Mouse (Mus musculus) C2C12 (cell line): ENCODE results near the gene Pbld1. TPM values are rescaled to one million over a fixed set of nuclear protein-coding genes. Genes with fewer than 3 reads are reported as not detected.

Experiments used
- H3K27me3 ChIP-seq: one replicate; pipeline ENCODE4 v1.6.1; 2011; ENCODE audit not compliant: control insufficient read depth, insufficient read depth, insufficient read length
- H3K36me3 ChIP-seq: one replicate; pipeline ENCODE4 v1.6.1; 2011; ENCODE audit not compliant: control insufficient read depth, insufficient read depth
- H3K4me3 ChIP-seq: one replicate; pipeline ENCODE4 v1.5.1; 2011; ENCODE audit warnings: mild to moderate bottlenecking, control low read depth; ENCODE audit not compliant: poor library complexity, insufficient read depth, severe bottlenecking
- H3K79me2 ChIP-seq: one replicate; pipeline ENCODE4 v1.6.1; 2011; ENCODE audit not compliant: control insufficient read depth, insufficient read depth
- H3K79me3 ChIP-seq: one replicate; pipeline ENCODE4 v1.6.1; 2011; ENCODE audit warnings: low read depth, control low read depth
- H3ac ChIP-seq: one replicate; pipeline ENCODE3; 2011; ENCODE audit warnings: low read depth; ENCODE audit not compliant: control insufficient read depth, insufficient read length
- CEBPB ChIP-seq: IDR thresholded peaks from one replicate; pipeline ENCODE4 v1.6.1; 2011; ENCODE audit warnings: low read depth, mild to moderate bottlenecking, control low read depth, moderate library complexity
- CTCF ChIP-seq: IDR thresholded peaks from one replicate; pipeline ENCODE4 v1.5.1; 2011; ENCODE audit not compliant: control insufficient read depth, insufficient read depth, insufficient read length
- FOSL1 ChIP-seq: IDR thresholded peaks from one replicate; pipeline ENCODE4 v1.8.0; 2011; ENCODE audit warnings: mild to moderate bottlenecking, low read length; ENCODE audit not compliant: poor library complexity, insufficient read depth, severe bottlenecking
- MAX ChIP-seq: IDR thresholded peaks from one replicate; pipeline ENCODE4 v1.6.1; 2011; ENCODE audit warnings: mild to moderate bottlenecking, control low read depth
- MYOD1 ChIP-seq: IDR thresholded peaks from one replicate; pipeline ENCODE4 v1.6.1; 2011; ENCODE audit warnings: low read depth; ENCODE audit not compliant: control insufficient read depth, insufficient read length
- MYOG ChIP-seq: IDR thresholded peaks from one replicate; pipeline ENCODE4 v1.6.1; 2011; ENCODE audit not compliant: control insufficient read depth, insufficient read length; ENCODE audit errors: extremely low read depth
- USF1 ChIP-seq: IDR thresholded peaks from one replicate; pipeline ENCODE4 v1.6.1; 2011; ENCODE audit warnings: low read depth, mild to moderate bottlenecking, control low read depth, moderate library complexity
- polyA plus RNA-seq: library from polyadenylated mRNA; unstranded; fragments of >200 nt; fragmentation: generic; extraction: Trizol; gene quantifications from one replicate; pipeline ENCODE4 v1.2.1, GENCODE M21; 2012; ENCODE audit warnings: missing spikeins

Pbld1 gene
- polyA plus RNA-seq, 1 experiment = 1.4 TPM

GRCm38 (mm10) chr10:63117583-63117982 is 57.6 kb downstream of the Pbld1 start:
- H3K4me3 ChIP-seq = no peak overlapping the region
- H3K36me3 ChIP-seq = no peaks in the 10 kb centered on the region
- H3K79me3 ChIP-seq = no peaks in the 10 kb centered on the region
- H3K27me3 ChIP-seq = no peaks in the 10 kb centered on the region
- TF ChIP-seq CEBPB (no peak), USF1 (no peak), CTCF (no peak), MYOG (no peak), MYOD1 (no peak), FOSL1 (no peak), MAX (no peak)
- no peak overlapping the region for H3ac ChIP-seq
- no peaks in the 10 kb centered on the region for H3K79me2 ChIP-seq

- TF ChIP-seq MYOD1 (no peak), USF1 (no peak), CTCF (no peak), CEBPB (no peak), FOSL1 (no peak), MAX (no peak), MYOG (no peak)
- no peaks in the 10 kb centered on the region for H3K79me3 ChIP-seq
- no peaks in the 10 kb centered on the region for H3K36me3 ChIP-seq
- H3K27me3 ChIP-seq = no peaks in the 10 kb centered on the region
- no peak overlapping the region for H3ac ChIP-seq
- H3K79me2 ChIP-seq = no peaks in the 10 kb centered on the region
- no peak overlapping the region for H3K4me3 ChIP-seq
Observed at GRCm38 (mm10) chr10:63119916-63120315, 60.0 kb downstream of the Pbld1 start.

GRCm38 (mm10) chr10:63121961-63122360 is 62.0 kb downstream of the Pbld1 start:
- Histone ChIP-seq H3K79me3 (no peaks in the 10 kb centered on the region), H3K36me3 (no peaks in the 10 kb centered on the region), H3ac (no peak overlapping the region), H3K27me3 (no peaks in the 10 kb centered on the region), H3K4me3 (no peak overlapping the region), H3K79me2 (no peaks in the 10 kb centered on the region)
- TF ChIP-seq CEBPB (no peak), FOSL1 (no peak), MYOG (no peak), CTCF (no peak), MAX (no peak), USF1 (no peak), MYOD1 (no peak)

GRCm38 (mm10) chr10:63122516-63122915 is 62.6 kb downstream of the Pbld1 start:
- Histone ChIP-seq H3ac (no peak overlapping the region), H3K79me2 (no peaks in the 10 kb centered on the region), H3K79me3 (no peaks in the 10 kb centered on the region), H3K27me3 (no peaks in the 10 kb centered on the region), H3K4me3 (no peak overlapping the region), H3K36me3 (no peaks in the 10 kb centered on the region)
- TF ChIP-seq CTCF (no peak), FOSL1 (no peak), CEBPB (no peak), USF1 (no peak)

- Histone ChIP-seq H3K79me3 (no peaks in the 10 kb centered on the region), H3K36me3 (no peaks in the 10 kb centered on the region), H3ac (no peak overlapping the region), H3K4me3 (no peak overlapping the region), H3K27me3 (no peaks in the 10 kb centered on the region), H3K79me2 (no peaks in the 10 kb centered on the region)
- TF ChIP-seq FOSL1 = no peak
- no peak for TF ChIP-seq CEBPB
- no peak for TF ChIP-seq MAX
- TF ChIP-seq USF1 = no peak
- no peak for TF ChIP-seq MYOD1
- TF ChIP-seq MYOG = no peak
- no peak for TF ChIP-seq CTCF
Observed at GRCm38 (mm10) chr10:63123141-63123540, 63.2 kb downstream of the Pbld1 start.

GRCm38 (mm10) chr10:63124016-63124415 is 64.1 kb downstream of the Pbld1 start:
- TF ChIP-seq MYOG (no peak), FOSL1 (peak; percentile 29), MYOD1 (peak; percentile 74), CEBPB (no peak)
- H3K27me3 ChIP-seq = no peaks in the 10 kb centered on the region
- no peaks in the 10 kb centered on the region for H3K79me2 ChIP-seq
- no peak overlapping the region for H3ac ChIP-seq
- no peak overlapping the region for H3K4me3 ChIP-seq
- H3K79me3 ChIP-seq = no peaks in the 10 kb centered on the region
- H3K36me3 ChIP-seq = no peaks in the 10 kb centered on the region
